Mouse (Mus musculus) erythroblast, embryonic 14.5 days (primary cell): ENCODE measurements around the gene Cav2. TPM values are rescaled to one million over a fixed set of nuclear protein-coding genes. Genes with fewer than 3 reads are reported as not detected.

Experiments
- H3K27me3 ChIP-seq: 2 replicates; pipeline ENCODE4 v1.6.1; 2012; ENCODE audit warnings: inconsistent platforms; ENCODE audit not compliant: control insufficient read depth
- H3K36me3 ChIP-seq: 2 replicates; pipeline ENCODE4 v1.6.1; 2012; ENCODE audit warnings: mild to moderate bottlenecking, inconsistent platforms; ENCODE audit not compliant: control insufficient read depth
- H3K4me1 ChIP-seq: 2 replicates; pipeline ENCODE4 v1.6.1; 2012; ENCODE audit warnings: inconsistent platforms; ENCODE audit not compliant: control insufficient read depth
- H3K4me3 ChIP-seq: replicated peaks from 2 replicates; pipeline ENCODE3; 2012; ENCODE audit warnings: moderate library complexity, mild to moderate bottlenecking, inconsistent platforms
- H3K9me3 ChIP-seq: 2 replicates; pipeline ENCODE4 v1.6.1; 2012; ENCODE audit warnings: low read length, inconsistent platforms, mixed read lengths; ENCODE audit not compliant: control insufficient read depth
- GATA1 ChIP-seq: IDR thresholded peaks from 2 replicates; pipeline ENCODE4 v1.6.1; 2012; ENCODE audit warnings: low read length, inconsistent platforms, mixed read lengths
- TAL1 ChIP-seq: IDR thresholded peaks from 3 replicates; pipeline ENCODE4 v1.6.1; 2012; ENCODE audit warnings: low read length, inconsistent platforms, mixed read lengths
- polyA plus RNA-seq: library from polyadenylated mRNA; stranded (reverse); fragments of >175 nt; gene quantifications from 2 replicates; pipeline ENCODE4 v1.2.3, GENCODE M21; 2012

Gene Cav2
- polyA plus RNA-seq, 1 experiment, result not detected

DNA sequence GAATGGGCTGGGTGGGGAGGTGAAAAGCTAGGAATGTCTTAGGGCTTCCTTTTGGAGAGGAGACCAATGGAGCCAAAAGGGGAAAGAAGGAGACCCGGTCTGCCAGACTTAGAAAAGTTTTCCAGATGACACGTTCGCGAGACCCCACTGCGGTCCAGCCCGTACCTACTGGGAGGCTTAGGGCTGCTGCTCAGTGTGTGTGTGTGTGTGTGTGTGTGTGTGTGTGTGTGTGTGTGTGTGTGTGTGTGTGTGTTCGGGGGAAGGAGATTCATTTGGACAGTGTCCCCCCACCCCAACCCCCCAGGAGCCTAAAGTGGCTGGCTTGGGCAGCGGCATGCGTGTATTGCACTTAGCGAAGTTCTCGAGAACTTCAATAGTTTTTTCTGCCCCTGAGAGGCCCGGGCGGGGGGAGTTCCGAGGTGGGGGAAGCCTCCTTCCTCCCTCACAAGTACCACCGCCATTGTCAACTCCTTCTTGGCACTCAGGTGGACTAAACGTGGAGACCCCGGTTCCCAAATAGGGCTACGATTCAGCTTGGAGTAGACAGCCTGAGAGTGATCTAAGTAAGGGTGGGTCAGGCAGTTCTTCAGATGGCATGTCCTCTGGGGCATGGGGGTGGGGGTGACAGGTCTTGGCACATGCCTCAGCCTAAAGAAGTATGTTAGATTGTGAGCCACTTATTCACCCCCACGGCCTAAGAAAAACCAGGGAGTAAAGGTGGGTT, 25.8 kb downstream of the Cav2 start:
- Histone ChIP-seq H3K9me3 (no peaks in the 10 kb centered on the region), H3K4me3 (no peak overlapping the region), H3K27me3 (peaks cover 31% of the 10 kb centered on the region), H3K4me1 (no peaks in the 10 kb centered on the region), H3K36me3 (no peaks in the 10 kb centered on the region)
- TF ChIP-seq TAL1 (no peak), GATA1 (no peak)

DNA sequence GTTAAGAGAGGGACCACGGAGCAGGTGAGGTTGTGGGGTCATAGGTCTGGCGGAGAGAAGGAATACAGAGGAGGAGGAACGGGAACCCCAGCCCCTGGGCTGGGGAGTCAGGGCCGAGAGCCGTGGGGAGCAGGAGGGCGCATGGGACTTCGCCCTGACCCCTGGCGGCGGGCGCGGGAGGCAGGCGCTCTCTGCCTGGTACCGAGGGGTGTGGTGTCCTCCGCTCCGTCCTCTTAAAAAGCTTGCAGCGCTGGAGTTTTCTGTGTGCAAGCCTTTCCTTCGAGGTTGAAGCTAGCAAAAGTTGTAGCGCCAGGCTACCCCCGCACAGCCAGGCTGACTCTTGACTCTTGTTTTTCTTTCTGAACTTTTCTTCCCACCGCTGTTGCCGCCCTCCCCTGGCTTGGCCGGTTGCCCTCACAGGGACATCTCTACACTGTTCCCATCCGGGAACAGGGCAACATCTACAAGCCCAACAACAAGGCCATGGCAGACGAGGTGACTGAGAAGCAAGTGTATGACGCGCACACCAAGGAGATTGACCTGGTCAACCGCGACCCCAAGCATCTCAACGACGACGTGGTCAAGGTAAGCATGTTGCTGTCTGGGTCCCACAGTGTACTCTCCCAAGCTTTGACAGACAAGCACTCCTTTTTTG, 26.6 kb downstream of the Cav2 start:
- Histone ChIP-seq H3K36me3 (no peaks in the 10 kb centered on the region), H3K27me3 (peaks cover 31% of the 10 kb centered on the region), H3K4me1 (no peaks in the 10 kb centered on the region), H3K9me3 (no peaks in the 10 kb centered on the region), H3K4me3 (no peak overlapping the region)
- TF ChIP-seq TAL1 (no peak), GATA1 (no peak)

DNA sequence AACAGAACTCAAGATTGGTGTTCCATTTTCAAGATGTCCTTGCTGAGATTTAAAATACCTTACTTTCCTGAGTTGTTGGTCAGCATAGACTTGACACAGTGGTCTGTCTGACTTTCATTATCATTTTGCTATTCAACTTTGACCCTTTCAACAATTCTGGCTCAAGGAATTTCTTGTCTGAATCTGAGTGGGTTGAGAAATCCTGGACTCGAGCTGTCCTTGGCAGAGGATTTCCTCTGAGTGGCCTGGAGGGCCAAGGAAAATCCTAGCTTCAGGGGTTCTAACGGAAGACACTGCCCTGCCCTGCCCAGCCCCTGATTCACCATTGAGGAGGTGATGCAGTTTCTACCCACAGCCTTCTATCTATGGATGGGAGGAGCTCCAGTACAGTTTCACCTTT, 27.7 kb downstream of the Cav2 start:
- H3K9me3 ChIP-seq, result no peaks in the 10 kb centered on the region
- TF ChIP-seq GATA1 (no peak), TAL1 (no peak)
- no peaks in the 10 kb centered on the region for H3K36me3 ChIP-seq
- no peak overlapping the region for H3K4me3 ChIP-seq
- peaks cover 31% of the 10 kb centered on the region for H3K27me3 ChIP-seq
- H3K4me1 ChIP-seq, result no peaks in the 10 kb centered on the region

- Histone ChIP-seq H3K9me3 (no peaks in the 10 kb centered on the region), H3K4me3 (no peak overlapping the region), H3K36me3 (no peaks in the 10 kb centered on the region), H3K4me1 (no peaks in the 10 kb centered on the region), H3K27me3 (peaks cover 31% of the 10 kb centered on the region)
- no peak for TF ChIP-seq GATA1
- no peak for TF ChIP-seq TAL1
Measured at GRCm38 (mm10) chr6:17309260-17309659, 28.3 kb downstream of the Cav2 start.

DNA sequence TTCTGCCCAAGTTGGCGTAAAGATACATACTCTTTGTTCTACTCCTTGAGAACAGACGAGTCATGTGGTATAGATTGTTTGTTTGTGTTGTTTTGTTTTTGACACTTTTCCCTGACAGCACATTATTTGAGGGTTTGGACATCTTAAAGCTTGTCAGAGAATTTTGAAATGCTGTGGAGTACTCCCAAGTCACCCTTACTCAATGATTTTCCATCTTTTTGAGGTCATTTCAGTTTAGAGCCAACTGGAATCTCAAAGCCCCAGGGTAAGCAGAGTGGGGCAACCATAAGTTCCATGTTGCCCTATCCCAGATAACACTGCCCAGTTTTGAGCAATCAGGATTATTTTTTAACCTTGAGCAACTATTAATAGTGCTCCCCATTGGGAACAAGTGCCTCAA, 33.3 kb downstream of the Cav2 start:
- no peak for TF ChIP-seq GATA1
- no peak for TF ChIP-seq TAL1
- Histone ChIP-seq H3K4me3 (no peak overlapping the region), H3K4me1 (no peaks in the 10 kb centered on the region)

GRCm38 (mm10) chr6:17314659-17315616, 34.0 kb downstream of the Cav2 start:
- H3K36me3 ChIP-seq, result no peaks in the 10 kb centered on the region
- no peaks in the 10 kb centered on the region for H3K4me1 ChIP-seq
- H3K4me3 ChIP-seq, result no peak overlapping the region
- H3K27me3 ChIP-seq, result no peaks in the 10 kb centered on the region
- H3K9me3 ChIP-seq, result no peaks in the 10 kb centered on the region
- no peak for TF ChIP-seq TAL1
- no peak for TF ChIP-seq GATA1

More for the DNA sequence above, 33.3 kb downstream of the Cav2 start:
- H3K27me3 ChIP-seq, result no peaks in the 10 kb centered on the region
- no peaks in the 10 kb centered on the region for H3K36me3 ChIP-seq
- no peaks in the 10 kb centered on the region for H3K9me3 ChIP-seq

- TF ChIP-seq GATA1 (no peak), TAL1 (no peak)
- Histone ChIP-seq H3K4me1 (no peaks in the 10 kb centered on the region), H3K9me3 (no peaks in the 10 kb centered on the region), H3K36me3 (no peaks in the 10 kb centered on the region), H3K27me3 (no peaks in the 10 kb centered on the region), H3K4me3 (no peak overlapping the region)
Measured at GRCm38 (mm10) chr6:17316294-17317166, 35.5 kb downstream of the Cav2 start.

GRCm38 (mm10) chr6:17317167-17317524, 36.2 kb downstream of the Cav2 start:
- H3K4me1 ChIP-seq, result no peaks in the 10 kb centered on the region
- H3K4me3 ChIP-seq, result no peak overlapping the region
- H3K9me3 ChIP-seq, result no peaks in the 10 kb centered on the region
- no peaks in the 10 kb centered on the region for H3K27me3 ChIP-seq
- TF ChIP-seq GATA1 (no peak), TAL1 (no peak)
- no peaks in the 10 kb centered on the region for H3K36me3 ChIP-seq
